Mouse (Mus musculus) liver, embryonic 16.5 days (tissue): ENCODE measurements around the gene Hsdl2. TPM values are rescaled to one million over a fixed set of nuclear protein-coding genes. Genes with fewer than 3 reads are reported as not detected.

ENCODE experiments used
- ATAC-seq: fragments of 200-750 bp; cut with Nextera tagmentation; 2 replicates; pipeline ENCODE4 v1.8.0; 2017; ENCODE audit warnings: low read depth, mild to moderate bottlenecking, moderate number of reproducible peaks, moderate library complexity
- H3K27ac ChIP-seq: fragments of 300-500 bp; sonication (generic); 2 replicates; pipeline ENCODE4 v1.5.1; 2014; ENCODE audit warnings: mild to moderate bottlenecking, low read length
- H3K27me3 ChIP-seq: fragments of 300-500 bp; sonication (generic); 2 replicates; pipeline ENCODE4 v1.6.1; 2014; ENCODE audit warnings: low read depth, low read length, mixed read lengths; ENCODE audit not compliant: control insufficient read depth, insufficient read depth
- H3K36me3 ChIP-seq: fragments of 300-500 bp; sonication (generic); 2 replicates; pipeline ENCODE4 v1.6.1; 2014; ENCODE audit warnings: mild to moderate bottlenecking; ENCODE audit not compliant: control insufficient read depth, insufficient read depth
- H3K4me1 ChIP-seq: fragments of 300-500 bp; sonication (generic); 2 replicates; pipeline ENCODE4 v1.6.1; 2014; ENCODE audit warnings: low read depth, low read length, mixed read lengths; ENCODE audit not compliant: control insufficient read depth
- H3K4me2 ChIP-seq: fragments of 300-500 bp; sonication (generic); 2 replicates; pipeline ENCODE4 v1.6.1; 2014; ENCODE audit warnings: low read depth, low read length, mixed read lengths
- H3K4me3 ChIP-seq: fragments of 300-500 bp; sonication (generic); 2 replicates; pipeline ENCODE4 v1.5.1; 2014; ENCODE audit warnings: low read depth, mild to moderate bottlenecking, low read length
- H3K9ac ChIP-seq: fragments of 300-500 bp; sonication (generic); 2 replicates; pipeline ENCODE4 v1.6.1; 2014; ENCODE audit warnings: low read depth, low read length
- H3K9me3 ChIP-seq: fragments of 300-500 bp; sonication (generic); replicated peaks from 2 replicates; pipeline ENCODE4 v1.6.1; 2016; ENCODE audit warnings: low read length; ENCODE audit not compliant: control insufficient read depth
- WGBS: fragments of 180-500 bp; shearing (Covaris S2); extraction: QIAGEN DNeasy Blood & Tissue Kit; methylation state at CpG from one replicate; pipeline ENCODE4 v1.1.7; 2014; ENCODE audit not compliant: insufficient replicate concordance; 5-methylcytosine and 5-hydroxymethylcytosine counted together
- polyA plus RNA-seq: library from polyadenylated mRNA; unstranded; fragments of >200 nt; fragmentation: Nextera tagmentation; extraction: Ambion mirVana; gene quantifications from 2 replicates; pipeline ENCODE4 v1.2.1, GENCODE M21; 2015

Hsdl2 gene
- polyA plus RNA-seq = 20.9 and 21.3 TPM in 2 replicates

- WGBS = under 1% methylated on average over 61 of the region's 61 CpGs
- no peaks in the 10 kb centered on the region for H3K9me3 ChIP-seq
- peak within 1 kb of the TSS; percentile 84 for H3K4me3 ChIP-seq
- peak within 1 kb of the TSS; percentile 92 for H3K27ac ChIP-seq
- ATAC-seq = peak; percentile 96
- H3K27me3 ChIP-seq = no peaks in the 10 kb centered on the region
- H3K4me2 ChIP-seq = peak within 1 kb of the TSS; percentile 99
- peaks cover 14% of the 10 kb centered on the region for H3K4me1 ChIP-seq
- H3K36me3 ChIP-seq = no peaks in the 10 kb centered on the region
- peak within 1 kb of the TSS; percentile 85 for H3K9ac ChIP-seq
These were observed at the start of gene Hsdl2 for GRCm38 (mm10) chr4:59581314-59582185. TSS of gene Hsdl2 (plus strand) at chr4:59581563.

GRCm38 (mm10) chr4:59533268-59533667, 48.1 kb upstream of the Hsdl2 start:
- Histone ChIP-seq H3K4me1 (peaks cover 56% of the 10 kb centered on the region), H3K4me2 (peak overlapping the region; percentile 67), H3K9ac (peak overlapping the region; percentile 9; the same call in 1 of the 2 replicates), H3K27ac (peak overlapping the region; percentile 93), H3K4me3 (peak overlapping the region; percentile 26; the same call in 1 of the 2 replicates), H3K27me3 (no peaks in the 10 kb centered on the region), H3K9me3 (no peaks in the 10 kb centered on the region), H3K36me3 (peaks cover 3% of the 10 kb centered on the region; the same call in 1 of the 2 replicates)
- ATAC-seq = peak; percentile 95
- WGBS = 19% methylated on average over 2 of the region's 2 CpGs

- ATAC-seq = no peak
- Histone ChIP-seq H3K9ac (no peak overlapping the region), H3K4me2 (no peak overlapping the region), H3K4me1 (peaks cover 46% of the 10 kb centered on the region), H3K27me3 (no peaks in the 10 kb centered on the region), H3K4me3 (no peak overlapping the region), H3K9me3 (no peaks in the 10 kb centered on the region), H3K36me3 (peaks cover 3% of the 10 kb centered on the region; the same call in 1 of the 2 replicates), H3K27ac (peak overlapping the region; percentile 65; the same call in 1 of the 2 replicates)
These were observed 45.7 kb upstream of the Hsdl2 start for GRCm38 (mm10) chr4:59535624-59536023.

- Histone ChIP-seq H3K36me3 (peaks cover 3% of the 10 kb centered on the region; the same call in 1 of the 2 replicates), H3K27me3 (no peaks in the 10 kb centered on the region), H3K4me3 (no peak overlapping the region), H3K9me3 (no peaks in the 10 kb centered on the region), H3K4me1 (peaks cover 43% of the 10 kb centered on the region), H3K9ac (no peak overlapping the region), H3K27ac (peak overlapping the region; percentile 41), H3K4me2 (no peak overlapping the region)
- ATAC-seq = no peak
- WGBS = 74% methylated on average over 1 of the region's 1 CpGs
These were observed 45.1 kb upstream of the Hsdl2 start for GRCm38 (mm10) chr4:59536281-59536680.

- Histone ChIP-seq H3K9me3 (no peaks in the 10 kb centered on the region), H3K4me1 (peaks cover 25% of the 10 kb centered on the region), H3K4me3 (no peak overlapping the region), H3K27ac (no peak overlapping the region; the same call in 1 of the 2 replicates), H3K27me3 (no peaks in the 10 kb centered on the region), H3K4me2 (no peak overlapping the region), H3K9ac (no peak overlapping the region), H3K36me3 (no peaks in the 10 kb centered on the region)
- no peak for ATAC-seq
These were observed 38.4 kb upstream of the Hsdl2 start for GRCm38 (mm10) chr4:59543006-59543405.

- ATAC-seq = no peak
- H3K27ac ChIP-seq = peak overlapping the region; percentile 50; the same call in 1 of the 2 replicates
- no peak overlapping the region for H3K4me2 ChIP-seq
- H3K4me1 ChIP-seq = peaks cover 22% of the 10 kb centered on the region
- no peaks in the 10 kb centered on the region for H3K36me3 ChIP-seq
- H3K4me3 ChIP-seq = 0 out of 2 replicates have a peak overlapping the region, but pooled peaks have one; percentile 3
- no peak overlapping the region; the same call in 1 of the 2 replicates for H3K9ac ChIP-seq
- no peaks in the 10 kb centered on the region for H3K9me3 ChIP-seq
- no peaks in the 10 kb centered on the region for H3K27me3 ChIP-seq
- 59% methylated on average over 2 of the region's 2 CpGs for WGBS
These were observed 36.7 kb upstream of the Hsdl2 start for GRCm38 (mm10) chr4:59544654-59545053.

GRCm38 (mm10) chr4:59546285-59547071, 34.9 kb upstream of the Hsdl2 start:
- no peaks in the 10 kb centered on the region for H3K27me3 ChIP-seq
- H3K4me3 ChIP-seq = peak overlapping the region; percentile 99
- H3K9ac ChIP-seq = peak overlapping the region; percentile 54
- peak overlapping the region; percentile 63 for H3K27ac ChIP-seq
- H3K36me3 ChIP-seq = no peaks in the 10 kb centered on the region
- H3K4me2 ChIP-seq = peak overlapping the region; percentile 98
- no peak for ATAC-seq
- peaks cover 17% of the 10 kb centered on the region for H3K4me1 ChIP-seq
- 18% methylated on average over 7 of the region's 7 CpGs for WGBS
- H3K9me3 ChIP-seq = no peaks in the 10 kb centered on the region

- Histone ChIP-seq H3K4me3 (peak overlapping the region; percentile 99), H3K27ac (peak overlapping the region; percentile 83), H3K36me3 (no peaks in the 10 kb centered on the region), H3K4me1 (peaks cover 17% of the 10 kb centered on the region), H3K27me3 (no peaks in the 10 kb centered on the region), H3K9ac (peak overlapping the region; percentile 100), H3K9me3 (no peaks in the 10 kb centered on the region), H3K4me2 (peak overlapping the region; percentile 98)
- WGBS = 10% methylated on average over 11 of the region's 11 CpGs
- no peak for ATAC-seq
These were observed 34.0 kb upstream of the Hsdl2 start for GRCm38 (mm10) chr4:59547136-59547889.
